Mouse (Mus musculus) CH12.LX (cell line): ENCODE measurements at regions not wholly inside any gene's neighbourhood (a gene's known extent, or its start where the extent isn't known, plus 50 kb on each side); places are given as distances from the start of the nearest gene placed in this dataset.

Experiments
- CTCF ChIP-seq, 2 experiments: IDR thresholded peaks in 1 of 2; conservative IDR thresholded peaks in 1 of 2; 2 replicates each; pipeline ENCODE4 v1.5.1; 2011 to 2012; ENCODE audit warnings: low read depth in 2 of 2, low read length in 2 of 2, improper control_type of control experiment in 1 of 2, inconsistent platforms in 1 of 2, mild to moderate bottlenecking in 1 of 2, moderate library complexity in 1 of 2
- E2F4 ChIP-seq: IDR thresholded peaks from 2 replicates; pipeline ENCODE4 v1.6.1; 2011; ENCODE audit warnings: low read depth, low read length, improper control_type of control experiment; ENCODE audit not compliant: insufficient replicate concordance
- EP300 ChIP-seq: IDR thresholded peaks from 2 replicates; pipeline ENCODE4 v1.6.1; 2011; ENCODE audit warnings: low read length, improper control_type of control experiment
- MAX ChIP-seq: IDR thresholded peaks from 2 replicates; pipeline ENCODE4 v1.6.1; 2011; ENCODE audit warnings: low read length, improper control_type of control experiment
- MEF2A ChIP-seq: IDR thresholded peaks from 2 replicates; pipeline ENCODE4 v1.6.1; 2014; ENCODE audit warnings: low read depth, mild to moderate bottlenecking, inconsistent platforms, low read length, improper control_type of control experiment, borderline replicate concordance
- MXI1 ChIP-seq: IDR thresholded peaks from 2 replicates; pipeline ENCODE4 v1.6.1; 2011; ENCODE audit warnings: mild to moderate bottlenecking, low read depth, low read length, improper control_type of control experiment
- POLR2A ChIP-seq: IDR thresholded peaks from 2 replicates; pipeline ENCODE4 v1.6.1; 2011; ENCODE audit warnings: low read depth, mild to moderate bottlenecking, improper control_type of control experiment, low read length
- USF2 ChIP-seq: conservative IDR thresholded peaks from 2 replicates; pipeline ENCODE4 v1.6.1; 2011; ENCODE audit warnings: low read depth, low read length, improper control_type of control experiment
- ZC3H11A ChIP-seq: IDR thresholded peaks from 2 replicates; pipeline ENCODE4 v1.6.1; 2012; ENCODE audit warnings: low read depth, mild to moderate bottlenecking, inconsistent platforms, low read length, improper control_type of control experiment
- ZNF384 ChIP-seq: IDR thresholded peaks from 2 replicates; pipeline ENCODE4 v1.6.1; 2012; ENCODE audit warnings: low read depth, low read length, improper control_type of control experiment, inconsistent platforms

- no peak for TF ChIP-seq CTCF (conservative IDR thresholded peaks at IDR 0.05 in 1 of 2, IDR thresholded peaks at IDR 0.05 in 1 of 2; ENCODE audit: low read depth in 2 of 2, low read length in 2 of 2)
- no peak for TF ChIP-seq POLR2A
- TF ChIP-seq USF2, result no peak
- no peak for TF ChIP-seq EP300
- TF ChIP-seq E2F4, result no peak
- TF ChIP-seq ZC3H11A, result no peak
- no peak for TF ChIP-seq MXI1
- no peak for TF ChIP-seq ZNF384
- no peak for TF ChIP-seq MEF2A
- no peak for TF ChIP-seq MAX
Observed at GRCm38 (mm10) chr12:7382455-7382854, 595.0 kb upstream of the Apob start.
